Mouse (Mus musculus): ENCODE results near the gene Snx4.

- no peak for TF ChIP-seq USF1 (IDR thresholded peaks at IDR 0.05; ENCODE audit: low read depth)
- TF ChIP-seq E2F4 (IDR thresholded peaks at IDR 0.05; ENCODE audit: insufficient read depth) = no peak
- TF ChIP-seq POLR2A (IDR thresholded peaks at IDR 0.05; ENCODE audit: insufficient read length, low read depth) = no peak
- no peak for TF ChIP-seq POLR2AphosphoS2 (IDR thresholded peaks at IDR 0.05; ENCODE audit: insufficient read length, low read depth)
- no peak for TF ChIP-seq TCF12 (IDR thresholded peaks at IDR 0.05; ENCODE audit: insufficient read depth, poor library complexity, severe bottlenecking)
Observed at GRCm38 (mm10) chr16:33258530-33258929, 7.3 kb downstream of the Snx4 start.
